Mouse (Mus musculus): Measurements from ENCODE around the gene Rbfox3.

Gene Rbfox3

GRCm38 (mm10) chr11:118760296-118760988, 151.0 kb downstream of the Rbfox3 start:
- DNase-seq (ENCODE audit: low read depth, low spot score), result no peak

- DNase-seq (ENCODE audit: low read depth, low spot score), result no peak
These were observed 152.2 kb downstream of the Rbfox3 start for GRCm38 (mm10) chr11:118759228-118759627.

- DNase-seq (ENCODE audit: low read depth, low spot score), result no peak
These were observed 153.0 kb downstream of the Rbfox3 start for GRCm38 (mm10) chr11:118758277-118758990.

GRCm38 (mm10) chr11:118757488-118757887, 153.9 kb downstream of the Rbfox3 start:
- no peak for DNase-seq (ENCODE audit: low read depth, low spot score)

- no peak for DNase-seq (ENCODE audit: low read depth, low spot score)
These were observed 156.4 kb downstream of the Rbfox3 start for GRCm38 (mm10) chr11:118755003-118755402.

GRCm38 (mm10) chr11:118754535-118754934, 156.9 kb downstream of the Rbfox3 start:
- no peak for DNase-seq (ENCODE audit: low read depth, low spot score)

- peak; percentile 9 for DNase-seq (ENCODE audit: low read depth, low spot score)
These were observed 159.3 kb downstream of the Rbfox3 start for GRCm38 (mm10) chr11:118751879-118752616.

GRCm38 (mm10) chr11:118750745-118751330, 160.6 kb downstream of the Rbfox3 start:
- DNase-seq (ENCODE audit: low read depth, low spot score), result no peak

GRCm38 (mm10) chr11:118749541-118749940, 161.9 kb downstream of the Rbfox3 start:
- DNase-seq (ENCODE audit: low read depth, low spot score), result no peak

- no peak for DNase-seq (ENCODE audit: low read depth, low spot score)
These were observed 162.8 kb downstream of the Rbfox3 start for GRCm38 (mm10) chr11:118748622-118749021.

GRCm38 (mm10) chr11:118745279-118745678, 166.1 kb downstream of the Rbfox3 start:
- DNase-seq (ENCODE audit: low read depth, low spot score), result no peak

- no peak for DNase-seq (ENCODE audit: low read depth, low spot score)
These were observed 166.6 kb downstream of the Rbfox3 start for GRCm38 (mm10) chr11:118744782-118745181.

GRCm38 (mm10) chr11:118742762-118743161, 168.6 kb downstream of the Rbfox3 start:
- DNase-seq (ENCODE audit: low read depth, low spot score), result peak; percentile 70

GRCm38 (mm10) chr11:118741262-118741661, 170.1 kb downstream of the Rbfox3 start:
- DNase-seq (ENCODE audit: low read depth, low spot score), result peak; percentile 8

- DNase-seq (ENCODE audit: low read depth, low spot score), result peak; percentile 81
These were observed 171.4 kb downstream of the Rbfox3 start for GRCm38 (mm10) chr11:118740001-118740400.

- peak; percentile 88 for DNase-seq (ENCODE audit: low read depth, low spot score)
These were observed 172.3 kb downstream of the Rbfox3 start for GRCm38 (mm10) chr11:118738855-118739832.

- peak; percentile 12 for DNase-seq (ENCODE audit: low read depth, low spot score)
These were observed 173.1 kb downstream of the Rbfox3 start for GRCm38 (mm10) chr11:118738323-118738722.

GRCm38 (mm10) chr11:118737821-118738220, 173.6 kb downstream of the Rbfox3 start:
- DNase-seq (ENCODE audit: low read depth, low spot score), result peak; percentile 11

- no peak for DNase-seq (ENCODE audit: low read depth, low spot score)
These were observed 174.4 kb downstream of the Rbfox3 start for GRCm38 (mm10) chr11:118736993-118737392.

- no peak for DNase-seq (ENCODE audit: low read depth, low spot score)
These were observed 179.7 kb downstream of the Rbfox3 start for GRCm38 (mm10) chr11:118731655-118732054.

- no peak for DNase-seq (ENCODE audit: low read depth, low spot score)
These were observed 182.0 kb downstream of the Rbfox3 start for GRCm38 (mm10) chr11:118729373-118729772.

Data from 3T3-L1 (cell line).